Mouse (Mus musculus): ENCODE measurements at regions not wholly inside any gene's neighbourhood (a gene's known extent, or its start where the extent isn't known, plus 50 kb on each side); places are given as distances from the start of the nearest gene placed in this dataset.

DNA sequence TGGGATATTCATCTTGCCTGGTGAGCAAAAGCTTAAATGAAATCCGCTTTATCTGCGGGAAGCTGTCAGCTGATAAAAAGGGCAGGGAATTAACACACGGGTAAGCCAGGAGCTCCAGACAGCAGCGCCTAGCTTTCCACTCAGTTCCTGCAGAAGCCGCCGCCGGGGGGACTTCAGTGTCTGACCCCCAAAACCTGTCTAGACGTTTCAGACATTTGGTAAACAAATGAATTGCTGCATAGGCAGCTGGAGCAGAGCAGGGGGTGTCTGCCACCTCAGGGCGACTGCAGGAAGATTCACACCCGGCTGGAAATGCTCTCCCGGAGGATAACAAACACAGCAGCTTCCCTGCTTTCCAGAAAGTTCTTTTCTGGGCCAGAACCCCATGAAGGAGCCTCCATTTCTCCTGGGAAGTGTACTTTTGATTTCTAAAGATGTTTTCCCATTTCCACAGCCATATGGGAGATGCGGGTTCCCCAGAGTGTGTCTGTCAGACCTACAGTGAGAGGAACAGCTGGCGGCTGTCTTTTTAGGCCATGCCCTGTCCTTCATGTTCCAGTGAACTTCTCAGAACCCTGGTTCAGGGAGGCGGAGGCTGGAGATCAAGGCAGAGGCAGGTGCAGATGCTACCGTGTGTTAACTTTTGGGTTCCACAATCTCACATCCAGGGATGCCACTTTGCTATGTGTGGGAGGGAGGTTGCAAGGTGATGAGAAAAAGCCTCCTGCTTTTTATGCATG, 58.7 kb upstream of the Pmepa1 start:
- no peak for ATAC-seq
- H3K4me3 ChIP-seq (replicated peaks): no peak overlapping the region
- peaks cover 38% of the 10 kb centered on the region for H3K4me1 ChIP-seq (replicated peaks)
- peak overlapping the region; percentile 42 for H3K27ac ChIP-seq
- H3K9me3 ChIP-seq: no peaks in the 10 kb centered on the region
- H3K4me2 ChIP-seq (replicated peaks): no peak overlapping the region
- H3K9ac ChIP-seq: no peak overlapping the region
- no peaks in the 10 kb centered on the region for H3K27me3 ChIP-seq (replicated peaks)
- WGBS: 18% methylated on average over 15 of the region's 15 CpGs
- H3K36me3 ChIP-seq: no peaks in the 10 kb centered on the region

DNA sequence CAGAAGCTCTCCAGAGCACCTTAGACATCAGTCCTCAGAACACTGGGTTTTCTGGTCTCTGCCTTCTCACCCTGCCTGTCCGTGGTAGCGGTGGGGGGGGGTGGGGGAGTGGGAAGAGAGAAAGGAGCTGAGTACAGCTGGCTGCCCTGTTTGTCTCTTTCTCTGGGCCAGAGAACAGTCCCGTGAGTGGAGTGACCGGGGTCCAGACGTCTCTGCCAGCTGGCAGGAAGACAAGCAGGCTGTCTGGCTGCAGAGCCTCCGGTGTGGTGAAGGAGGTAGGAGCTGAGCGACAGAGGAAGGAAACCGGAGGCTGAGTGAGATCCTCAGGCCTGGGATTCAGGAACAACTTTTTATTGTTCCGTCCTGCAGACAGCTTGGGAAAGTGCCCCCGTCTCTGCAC, 59.5 kb upstream of the Pmepa1 start:
- WGBS: 22% methylated on average over 10 of the region's 10 CpGs
- Histone ChIP-seq H3K4me2 (replicated peaks) (0 out of 2 replicates have a peak overlapping the region, but pooled peaks have one; percentile 0), H3K4me3 (replicated peaks) (no peak overlapping the region), H3K36me3 (no peaks in the 10 kb centered on the region), H3K4me1 (replicated peaks) (peaks cover 47% of the 10 kb centered on the region), H3K9me3 (no peaks in the 10 kb centered on the region), H3K9ac (no peak overlapping the region), H3K27me3 (replicated peaks) (no peaks in the 10 kb centered on the region), H3K27ac (peak overlapping the region; percentile 42)
- peak; percentile 60 for ATAC-seq

DNA sequence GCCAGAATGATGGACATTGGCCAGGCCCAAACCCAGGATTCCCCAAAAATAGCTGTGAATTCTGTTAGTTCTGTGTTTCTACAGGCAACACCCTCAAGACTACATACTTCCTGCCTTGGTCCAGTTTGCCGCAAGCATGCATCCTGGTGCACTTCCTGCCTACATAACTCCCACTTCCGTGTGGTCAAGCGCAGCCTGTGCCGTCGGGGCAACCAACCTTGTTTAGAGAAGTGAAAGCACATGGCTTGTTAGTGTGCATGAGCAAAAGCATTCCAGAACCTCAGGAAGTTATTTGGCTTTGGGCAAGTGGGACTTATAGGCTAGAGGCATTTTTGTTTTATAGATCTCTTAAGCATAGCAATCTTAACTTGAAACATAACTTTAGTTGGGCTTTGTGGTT, 61.3 kb upstream of the Pmepa1 start:
- no peaks in the 10 kb centered on the region; the same call in 1 of the 2 replicates for H3K27me3 ChIP-seq (replicated peaks)
- no peak for ATAC-seq
- H3K4me3 ChIP-seq (replicated peaks): no peak overlapping the region
- WGBS: 54% methylated on average over 5 of the region's 5 CpGs
- H3K36me3 ChIP-seq: no peaks in the 10 kb centered on the region
- no peak overlapping the region for H3K4me2 ChIP-seq (replicated peaks)
- H3K4me1 ChIP-seq (replicated peaks): peaks cover 47% of the 10 kb centered on the region
- no peak overlapping the region for H3K27ac ChIP-seq
- H3K9me3 ChIP-seq: no peaks in the 10 kb centered on the region
- H3K9ac ChIP-seq: no peak overlapping the region

DNA sequence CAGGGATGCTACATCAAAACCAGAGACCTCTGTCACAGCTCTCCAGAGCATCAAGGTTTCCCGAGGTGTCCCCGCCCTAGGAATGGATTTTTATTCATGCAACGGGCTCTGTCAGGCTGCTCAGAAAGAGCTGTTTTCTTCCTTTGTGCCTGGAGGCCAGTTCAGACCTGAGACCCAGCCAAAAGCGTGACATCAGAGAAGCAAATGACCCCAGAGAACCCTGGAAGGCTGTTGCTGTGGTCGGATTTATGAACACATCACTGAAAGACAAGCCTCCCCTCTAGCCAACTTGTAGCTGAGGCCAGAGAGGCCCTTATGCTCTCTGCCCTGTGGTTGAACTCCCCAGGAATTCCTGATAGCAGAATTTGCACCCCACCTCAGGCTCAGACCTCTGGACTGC, 62.3 kb upstream of the Pmepa1 start:
- Histone ChIP-seq H3K27me3 (replicated peaks) (no peaks in the 10 kb centered on the region; the same call in 1 of the 2 replicates), H3K36me3 (no peaks in the 10 kb centered on the region), H3K9me3 (no peaks in the 10 kb centered on the region), H3K4me3 (replicated peaks) (no peak overlapping the region), H3K4me2 (replicated peaks) (no peak overlapping the region), H3K27ac (no peak overlapping the region), H3K4me1 (replicated peaks) (peaks cover 47% of the 10 kb centered on the region), H3K9ac (no peak overlapping the region)
- ATAC-seq: no peak
- 56% methylated on average over 5 of the region's 5 CpGs for WGBS

DNA sequence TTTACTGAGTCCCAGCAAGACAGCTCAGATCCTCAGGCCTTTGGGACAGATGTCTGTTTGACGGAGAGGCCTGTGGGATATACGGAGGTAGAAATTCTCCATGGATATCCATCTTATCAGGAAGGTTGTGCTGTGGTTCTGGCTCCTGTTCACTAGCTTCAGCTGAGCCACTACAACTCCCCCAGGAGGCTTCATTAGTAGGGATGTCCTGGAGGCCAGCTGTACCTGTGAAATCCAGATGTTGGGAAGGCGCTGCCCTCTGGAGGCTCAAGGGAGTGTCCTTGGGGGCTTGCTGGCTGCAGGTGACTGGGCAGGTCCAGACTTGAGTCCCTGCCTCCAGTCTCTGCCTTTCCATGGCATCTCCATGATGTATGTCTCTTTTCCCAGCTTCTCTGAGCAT, 62.9 kb upstream of the Pmepa1 start:
- H3K27ac ChIP-seq: 0 out of 2 replicates have a peak overlapping the region, but pooled peaks have one; percentile 42
- 77% methylated on average over 3 of the region's 3 CpGs for WGBS
- peaks cover 43% of the 10 kb centered on the region for H3K4me1 ChIP-seq (replicated peaks)
- no peak overlapping the region for H3K9ac ChIP-seq
- no peak overlapping the region for H3K4me3 ChIP-seq (replicated peaks)
- ATAC-seq: no peak
- H3K36me3 ChIP-seq: no peaks in the 10 kb centered on the region
- H3K9me3 ChIP-seq: no peaks in the 10 kb centered on the region
- no peaks in the 10 kb centered on the region; the same call in 1 of the 2 replicates for H3K27me3 ChIP-seq (replicated peaks)
- no peak overlapping the region for H3K4me2 ChIP-seq (replicated peaks)

DNA sequence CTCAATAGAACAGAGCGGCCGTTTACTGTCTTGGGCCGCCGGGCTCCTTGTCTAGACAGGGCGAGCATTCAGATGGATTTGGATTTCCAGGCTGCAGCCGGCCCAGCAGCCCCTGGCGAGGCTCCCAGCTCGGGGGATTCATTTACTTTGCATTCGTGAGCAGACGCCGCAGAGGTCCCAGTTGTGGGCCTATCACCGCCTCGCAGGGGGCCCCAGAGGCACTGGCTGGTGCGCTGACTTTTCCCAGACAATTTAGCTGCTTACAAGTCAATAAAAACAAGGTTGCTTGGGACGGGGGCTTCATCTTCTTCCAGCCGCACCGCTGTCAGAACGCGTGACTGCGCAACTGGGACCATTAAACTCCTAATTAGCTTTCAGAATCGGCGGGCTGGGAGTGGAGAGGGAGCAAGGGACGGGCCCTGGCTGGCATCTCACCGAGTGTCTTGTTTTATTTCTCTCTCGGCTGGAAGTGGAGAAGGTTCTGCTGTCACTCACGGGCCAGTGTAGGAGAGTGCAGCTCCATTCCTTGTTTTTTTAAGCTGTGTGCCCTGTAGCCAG, 63.8 kb upstream of the Pmepa1 start:
- peak; percentile 50 for ATAC-seq
- Histone ChIP-seq H3K9me3 (no peaks in the 10 kb centered on the region), H3K4me2 (replicated peaks) (peak overlapping the region; percentile 45), H3K9ac (peak overlapping the region; percentile 17; the same call in 1 of the 2 replicates), H3K36me3 (no peaks in the 10 kb centered on the region), H3K4me1 (replicated peaks) (peaks cover 35% of the 10 kb centered on the region), H3K27me3 (replicated peaks) (no peaks in the 10 kb centered on the region; the same call in 1 of the 2 replicates), H3K4me3 (replicated peaks) (peak overlapping the region; percentile 1; the same call in 1 of the 2 replicates), H3K27ac (peak overlapping the region; percentile 42)
- WGBS: 12% methylated on average over 26 of the region's 26 CpGs

DNA sequence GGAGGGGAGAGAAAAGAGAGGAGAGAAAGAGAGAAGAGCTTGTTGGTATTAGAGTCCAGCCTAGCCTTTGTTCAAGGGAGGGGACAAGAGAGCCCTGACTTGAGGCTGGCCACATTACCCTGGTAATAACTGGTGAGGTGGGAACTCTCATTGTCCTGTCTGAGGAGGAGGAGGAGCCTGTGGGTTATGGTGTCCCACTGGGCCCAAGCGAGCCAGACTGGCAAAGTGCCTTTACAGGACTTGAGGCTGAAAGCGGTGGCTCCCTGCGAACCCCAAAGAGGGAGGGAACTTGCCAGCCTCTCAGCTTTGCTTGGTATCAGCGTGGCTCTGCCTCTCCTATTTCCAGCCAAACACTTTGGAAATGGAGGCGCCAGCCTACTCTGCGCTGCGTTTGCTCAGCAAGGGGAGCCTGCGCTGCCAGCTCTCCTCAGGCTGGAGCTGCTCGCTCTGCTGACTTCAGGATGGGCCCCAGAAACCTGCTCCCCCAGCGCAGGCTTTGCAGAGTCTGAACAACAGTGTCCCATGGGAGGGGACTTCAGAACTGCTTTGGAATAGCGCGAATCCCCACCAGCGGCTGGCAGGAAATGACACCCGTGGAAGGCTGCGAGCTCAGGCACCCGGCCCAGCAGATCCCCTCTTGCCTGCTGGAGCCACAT, 66.4 kb upstream of the Pmepa1 start:
- Histone ChIP-seq H3K9ac (no peak overlapping the region), H3K4me2 (replicated peaks) (no peak overlapping the region), H3K27ac (no peak overlapping the region), H3K4me1 (replicated peaks) (peaks cover 22% of the 10 kb centered on the region), H3K9me3 (no peaks in the 10 kb centered on the region), H3K4me3 (replicated peaks) (no peak overlapping the region), H3K36me3 (no peaks in the 10 kb centered on the region), H3K27me3 (replicated peaks) (no peaks in the 10 kb centered on the region; the same call in 1 of the 2 replicates)
- ATAC-seq: no peak
- WGBS: 57% methylated on average over 16 of the region's 16 CpGs

DNA sequence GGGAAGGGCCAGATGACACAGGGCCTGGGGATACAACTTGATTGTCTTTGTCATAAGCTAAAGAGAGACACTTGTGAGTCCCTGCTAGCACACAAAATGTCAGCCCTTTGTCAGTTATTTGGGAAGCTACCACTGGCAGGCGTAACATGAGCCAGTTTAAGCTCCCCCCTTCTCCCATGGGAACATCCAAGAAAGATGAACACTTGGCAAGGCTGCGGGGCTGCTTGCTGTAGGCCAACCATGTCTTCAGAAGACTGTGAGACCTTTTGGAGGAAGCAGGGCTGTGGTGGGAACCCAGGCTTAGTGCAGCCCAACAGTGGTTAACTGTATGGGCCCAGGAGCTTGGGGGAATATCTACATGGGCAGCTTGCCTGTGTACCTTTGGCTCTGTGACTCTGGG, 67.3 kb upstream of the Pmepa1 start:
- Histone ChIP-seq H3K9me3 (no peaks in the 10 kb centered on the region), H3K27me3 (replicated peaks) (no peaks in the 10 kb centered on the region; the same call in 1 of the 2 replicates), H3K9ac (no peak overlapping the region), H3K4me2 (replicated peaks) (no peak overlapping the region), H3K4me1 (replicated peaks) (peaks cover 22% of the 10 kb centered on the region), H3K36me3 (no peaks in the 10 kb centered on the region), H3K4me3 (replicated peaks) (no peak overlapping the region), H3K27ac (no peak overlapping the region)
- no peak for ATAC-seq
- 79% methylated on average over 2 of the region's 2 CpGs for WGBS

DNA sequence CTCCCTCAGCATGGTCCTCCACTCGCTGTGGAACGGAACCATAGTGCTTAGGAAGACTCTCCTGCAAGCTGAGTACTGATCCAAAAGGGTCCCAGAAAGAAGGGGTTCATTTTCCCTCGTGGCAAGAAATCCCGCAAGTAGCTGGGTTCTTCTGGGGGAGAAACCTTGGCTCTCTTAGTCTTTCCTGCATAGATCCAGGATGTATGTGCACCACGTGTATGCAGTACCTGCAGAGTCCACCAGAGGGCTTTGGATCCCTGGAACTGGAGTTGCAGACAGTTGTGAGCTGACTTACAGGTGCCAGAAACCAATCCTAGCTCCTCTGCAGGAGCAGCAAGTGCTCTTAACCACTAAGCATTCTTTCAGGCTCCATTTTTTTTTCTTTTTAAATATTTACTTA, 67.9 kb upstream of the Pmepa1 start:
- no peak for ATAC-seq
- Histone ChIP-seq H3K4me2 (replicated peaks) (no peak overlapping the region), H3K9ac (no peak overlapping the region), H3K9me3 (no peaks in the 10 kb centered on the region), H3K27ac (no peak overlapping the region), H3K4me1 (replicated peaks) (peaks cover 16% of the 10 kb centered on the region), H3K36me3 (no peaks in the 10 kb centered on the region), H3K27me3 (replicated peaks) (no peaks in the 10 kb centered on the region; the same call in 1 of the 2 replicates), H3K4me3 (replicated peaks) (no peak overlapping the region)
- 96% methylated on average over 5 of the region's 5 CpGs for WGBS

DNA sequence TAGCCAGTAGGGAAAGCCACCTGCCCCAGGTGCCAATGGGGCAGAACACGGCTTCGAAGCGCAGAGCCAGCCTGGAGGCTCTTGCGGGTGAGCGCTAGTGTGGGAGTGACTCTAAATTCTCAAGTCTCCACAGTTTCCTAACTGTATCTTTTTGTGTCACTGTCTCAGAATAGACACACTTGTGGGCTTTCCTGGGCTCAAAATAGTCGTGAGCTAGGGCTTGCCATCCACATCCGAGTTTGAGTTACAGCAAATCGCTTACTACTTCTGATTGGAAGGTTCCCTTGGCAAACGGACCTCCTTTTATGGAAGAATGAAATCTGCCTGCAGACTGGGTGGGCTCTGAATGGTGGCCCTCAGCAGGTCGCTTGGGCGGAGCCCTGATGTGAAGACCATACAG, 71.0 kb upstream of the Pmepa1 start:
- WGBS: 72% methylated on average over 11 of the region's 11 CpGs
- H3K27ac ChIP-seq: no peak overlapping the region
- no peaks in the 10 kb centered on the region for H3K9me3 ChIP-seq
- H3K9ac ChIP-seq: no peak overlapping the region
- no peak overlapping the region for H3K4me2 ChIP-seq (replicated peaks)
- no peaks in the 10 kb centered on the region; the same call in 1 of the 2 replicates for H3K27me3 ChIP-seq (replicated peaks)
- no peak for ATAC-seq
- H3K36me3 ChIP-seq: no peaks in the 10 kb centered on the region
- peaks cover 8% of the 10 kb centered on the region for H3K4me1 ChIP-seq (replicated peaks)
- H3K4me3 ChIP-seq (replicated peaks): no peak overlapping the region

DNA sequence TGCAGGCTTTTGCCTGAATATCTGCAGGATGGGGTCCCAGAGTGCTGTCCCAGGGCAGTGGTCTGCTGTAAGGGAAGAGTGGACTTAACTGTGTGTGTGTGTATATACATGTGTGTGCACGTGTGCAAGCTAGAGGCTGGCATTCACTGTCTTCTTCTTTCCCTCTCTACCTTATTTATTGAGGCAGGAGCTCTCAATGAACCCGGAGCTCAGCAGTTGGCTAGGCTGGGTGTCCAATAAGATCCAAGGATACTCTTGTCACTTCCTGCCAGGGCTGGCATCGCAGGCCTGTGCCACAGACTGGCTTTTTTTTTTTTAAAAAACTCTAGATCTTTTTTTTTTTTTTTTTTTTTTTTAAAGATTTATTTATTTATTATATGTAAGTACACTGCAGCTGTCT, 72.4 kb upstream of the Pmepa1 start:
- WGBS: 75% methylated on average over 3 of the region's 3 CpGs
- H3K27me3 ChIP-seq (replicated peaks): no peaks in the 10 kb centered on the region
- H3K4me2 ChIP-seq (replicated peaks): no peak overlapping the region
- H3K9ac ChIP-seq: no peak overlapping the region
- H3K27ac ChIP-seq: no peak overlapping the region
- ATAC-seq: no peak
- H3K4me1 ChIP-seq (replicated peaks): peaks cover 13% of the 10 kb centered on the region
- H3K9me3 ChIP-seq: no peaks in the 10 kb centered on the region
- no peaks in the 10 kb centered on the region for H3K36me3 ChIP-seq
- no peak overlapping the region for H3K4me3 ChIP-seq (replicated peaks)

DNA sequence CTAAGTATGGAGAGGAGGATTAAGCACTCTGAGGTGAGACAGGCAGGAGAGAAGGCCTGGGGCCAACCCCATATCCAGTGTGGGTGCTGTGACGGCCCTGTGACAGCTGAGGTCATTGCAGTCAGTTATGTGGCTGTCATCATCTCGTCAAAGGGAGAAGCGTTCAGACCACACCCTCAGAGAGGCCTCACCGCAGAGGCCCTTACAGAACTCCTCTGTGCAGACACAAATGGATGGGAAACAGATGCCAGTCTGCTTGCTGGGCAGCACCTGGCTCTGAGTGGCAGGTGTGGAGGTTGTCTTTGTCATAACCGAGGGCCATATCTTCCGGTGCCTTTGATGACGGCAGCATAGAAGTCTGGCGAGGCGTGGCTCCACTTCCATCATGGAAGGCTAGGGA, 73.2 kb upstream of the Pmepa1 start:
- no peak overlapping the region for H3K27ac ChIP-seq
- H3K4me2 ChIP-seq (replicated peaks): no peak overlapping the region
- H3K27me3 ChIP-seq (replicated peaks): no peaks in the 10 kb centered on the region
- no peaks in the 10 kb centered on the region for H3K36me3 ChIP-seq
- WGBS: 83% methylated on average over 9 of the region's 9 CpGs
- H3K4me1 ChIP-seq (replicated peaks): peaks cover 17% of the 10 kb centered on the region
- H3K4me3 ChIP-seq (replicated peaks): no peak overlapping the region
- H3K9me3 ChIP-seq: no peaks in the 10 kb centered on the region
- H3K9ac ChIP-seq: no peak overlapping the region
- ATAC-seq: no peak

Data from intestine, embryonic 15.5 days (tissue).